Mouse (Mus musculus): ENCODE results near the gene Serpinb9e.
"Not testable (repeated sequence)": the region's sequence is repeated elsewhere in the genome, so short reads cannot be mapped to it uniquely, and the experiment has no call there.

Serpinb9e gene

DNA sequence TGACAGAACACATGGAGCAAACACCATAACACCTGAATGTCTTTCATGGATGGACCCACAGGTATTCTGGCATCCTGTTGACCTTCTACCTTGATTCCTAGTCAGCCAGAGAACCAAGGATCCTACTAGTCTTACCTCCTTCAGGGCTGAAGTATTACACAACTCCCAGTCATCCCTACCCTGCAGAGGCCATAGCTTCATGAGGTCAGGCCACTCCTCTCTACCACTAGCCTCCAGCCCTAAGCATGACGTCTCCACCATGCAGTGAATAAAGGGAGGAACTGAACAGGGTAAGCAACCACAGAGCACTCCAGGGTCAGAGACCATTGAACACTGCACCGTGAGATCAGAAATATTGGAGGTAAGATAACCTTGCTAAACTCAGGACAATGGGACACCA is at the start of gene Serpinb9e:
Serpinb9e (plus strand) TSS at position 301 of the 400 bp plus-strand sequence.
- not testable (repeated sequence) for DNase-seq

DNA sequence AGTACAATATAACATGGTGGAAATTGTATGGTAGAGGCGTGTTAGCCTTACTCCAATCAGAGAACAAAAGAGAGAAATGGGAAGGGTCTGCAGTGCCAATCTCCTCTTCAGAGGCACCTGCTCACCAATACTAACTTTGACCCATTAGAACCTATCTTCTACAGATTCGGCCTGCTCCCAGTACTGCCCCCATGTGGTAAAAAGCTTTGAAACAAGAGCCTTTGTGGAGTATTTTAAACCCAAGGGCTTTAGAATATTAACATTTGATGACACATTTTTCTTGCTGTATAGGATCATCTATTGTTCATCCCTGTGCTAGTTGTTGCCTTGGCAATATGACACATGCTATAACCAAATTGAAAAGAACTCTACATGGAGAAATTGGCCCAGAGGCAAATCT is 49.7 kb upstream of the Serpinb9e start:
- DNase-seq = no peak

DNA sequence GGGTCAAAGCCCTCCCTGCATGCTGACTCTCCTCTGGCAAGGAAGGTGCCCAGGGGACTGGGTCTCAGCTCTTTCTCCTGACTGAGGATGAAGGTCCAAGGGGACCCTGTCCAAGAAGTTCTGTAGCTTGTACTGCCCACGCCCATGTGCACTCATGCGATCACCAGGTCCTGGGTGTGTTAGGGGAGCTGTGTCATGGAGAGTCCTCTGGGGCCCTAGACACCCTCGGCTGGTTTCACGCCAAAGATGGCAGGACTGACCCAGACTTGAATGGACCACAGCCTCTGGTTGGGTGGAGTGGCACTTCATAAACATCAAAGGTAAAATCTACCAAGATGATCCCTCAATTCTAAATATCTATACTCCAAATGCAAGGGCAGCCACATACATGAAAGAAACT is 59.2 kb downstream of the Serpinb9e start:
- not testable (repeated sequence) for DNase-seq

All from liver (tissue).